ENCODE assay signal across 9 mouse cellular contexts in genomic region chr8:86933898-86934297, GRCm38 (mm10). TPM values are rescaled to one million over a fixed set of nuclear protein-coding genes. Genes with fewer than 3 reads are reported as not detected.
A peak's percentile ranks its signal among the peaks of the same experiment; 100 is the strongest.
DNase-seq lines count a peak whose midpoint lies in the region; ATAC-seq and TF ChIP-seq lines count a peak whose summit lies in the region.
"Had no signal": no experiment of that assay in that cellular context is flagged by ENCODE, and none has a peak within 500 bp of the region (broad histone marks: within the 10 kb centered on the region; RNA-seq: fewer than 3 reads in every experiment).

No protein-coding gene starts in this region.

- ATAC-seq in lung, postnatal 0 days = no peak
- ATAC-seq in monocyte, adult 5-6 weeks (replicated peaks; ENCODE audit: insufficient number of reproducible peaks, low FRiP score, low TSS enrichment, poor library complexity, severe bottlenecking) = no peak

- TF ChIP-seq POLR2A in MEL (IDR thresholded peaks at IDR 0.05; ENCODE audit: control insufficient read depth in 1 of 2, insufficient read depth in 1 of 2, low read depth in 1 of 2, low read length in 2 of 2, poor library complexity in 1 of 2) = no peak

- H3K9me3 ChIP-seq in MEL (replicated peaks; ENCODE audit: insufficient read depth, low read length) = no peaks in the 10 kb centered on the region
- no peaks in the 10 kb centered on the region for H3K9me3 ChIP-seq in embryonic facial prominence, embryonic 10.5 days
- no peaks in the 10 kb centered on the region for H3K9me3 ChIP-seq in lung, postnatal 0 days (ENCODE audit: low read length)
- H3K9me3 ChIP-seq: heart, embryonic 15.5 days had no signal

- WGBS in embryonic facial prominence, embryonic 10.5 days = 23% methylated on average over 9 of the region's 9 CpGs
- WGBS in lung, postnatal 0 days = 14% methylated on average over 9 of the region's 9 CpGs

- no peaks in the 10 kb centered on the region for H3K79me2 ChIP-seq in MEL (ENCODE audit: control insufficient read depth, insufficient read depth, low read length, poor library complexity)

- no peak for DNase-seq in MEL (ENCODE audit: low read depth, low spot score)
- DNase-seq in adrenal gland, postnatal 14 days = peak; percentile 65
- peak; percentile 69 for DNase-seq in embryonic facial prominence, embryonic 10.5 days (ENCODE audit: low spot score)
- peak; percentile 61 for DNase-seq in heart, postnatal 4 days
- DNase-seq in layer of hippocampus, adult 9-10 months (ENCODE audit: low spot score) = peak; percentile 38
- peak; percentile 53 for DNase-seq in lung, postnatal 0 days (ENCODE audit: low spot score)
- DNase-seq in right cerebral cortex, postnatal 10 days (ENCODE audit: low spot score in 2 of 2) = peak; percentile 46 to 73

- H3K4me3 ChIP-seq in MEL (ENCODE audit: control insufficient read depth in 1 of 2, insufficient read depth in 1 of 2, low read depth in 2 of 2, low read length in 2 of 2) = peak overlapping the region in 1 of 2 experiments; percentile 26; a peak in 1 of 4 replicates
- H3K4me3 ChIP-seq in embryonic facial prominence, embryonic 10.5 days = no peak overlapping the region
- H3K4me3 ChIP-seq in lung, postnatal 0 days (ENCODE audit: low read depth, low read length) = no peak overlapping the region
- H3K4me3 ChIP-seq: heart, embryonic 15.5 days had no signal

- no peaks in the 10 kb centered on the region for H3K4me1 ChIP-seq in MEL (ENCODE audit: control insufficient read depth in 1 of 2, insufficient read depth in 2 of 2, low read length in 2 of 2)
- H3K4me1 ChIP-seq in embryonic facial prominence, embryonic 10.5 days = peaks cover 12% of the 10 kb centered on the region; the same call in 1 of the 2 replicates
- H3K4me1 ChIP-seq in lung, postnatal 0 days (ENCODE audit: insufficient read depth, low read depth, low read length) = no peaks in the 10 kb centered on the region
- H3K4me1 ChIP-seq: heart, embryonic 15.5 days had no signal

- peak; percentile 25 to 51 (median 49); a peak in 5 of 6 replicates for TF ChIP-seq CTCF in MEL (IDR thresholded peaks at IDR 0.05 in 2 of 3, conservative IDR thresholded peaks at IDR 0.05 in 1 of 3; ENCODE audit: control insufficient read depth in 1 of 3, insufficient read depth in 1 of 3, low read depth in 2 of 3, low read length in 3 of 3, poor library complexity in 1 of 3, severe bottlenecking in 1 of 3)
- TF ChIP-seq CTCF in lung, postnatal 0 days (IDR thresholded peaks at IDR 0.05) = peak; percentile 74

- no peak for TF ChIP-seq EP300 in MEL (IDR thresholded peaks at IDR 0.05; ENCODE audit: low read depth in 1 of 2, low read length in 2 of 2)
- no peak for TF ChIP-seq EP300 in lung, postnatal 0 days (IDR thresholded peaks at IDR 0.05)

- no peak overlapping the region for H3K9ac ChIP-seq in MEL (ENCODE audit: control insufficient read depth, low read depth, low read length, poor library complexity, severe bottlenecking)
- no peak overlapping the region for H3K9ac ChIP-seq in lung, postnatal 0 days (replicated peaks; ENCODE audit: low read depth)
- H3K9ac ChIP-seq: heart, embryonic 15.5 days had no signal

- no peaks in the 10 kb centered on the region; a peak in 1 of 4 replicates for H3K27me3 ChIP-seq in MEL (ENCODE audit: control insufficient read depth in 1 of 2, insufficient read depth in 2 of 2, low read length in 2 of 2)
- H3K27me3 ChIP-seq in embryonic facial prominence, embryonic 10.5 days (replicated peaks; ENCODE audit: low read depth, poor library complexity, severe bottlenecking) = no peaks in the 10 kb centered on the region
- H3K27me3 ChIP-seq in lung, postnatal 0 days (replicated peaks; ENCODE audit: insufficient read depth, low read length) = no peaks in the 10 kb centered on the region
- H3K27me3 ChIP-seq: heart, embryonic 15.5 days had no signal

- H3K4me2 ChIP-seq in lung, postnatal 0 days (replicated peaks; ENCODE audit: low read depth, low read length) = 0 out of 2 replicates have a peak overlapping the region, but pooled peaks have one; percentile 17
- H3K4me2 ChIP-seq: heart, embryonic 15.5 days had no signal

- H3K36me3 ChIP-seq in MEL (ENCODE audit: control insufficient read depth in 1 of 2, insufficient read depth in 2 of 2, low read length in 2 of 2) = no peaks in the 10 kb centered on the region
- H3K36me3 ChIP-seq in embryonic facial prominence, embryonic 10.5 days (replicated peaks) = no peaks in the 10 kb centered on the region
- H3K36me3 ChIP-seq in lung, postnatal 0 days (ENCODE audit: insufficient read depth, low read length) = no peaks in the 10 kb centered on the region
- H3K36me3 ChIP-seq: heart, embryonic 15.5 days had no signal

- no peak overlapping the region for H3K27ac ChIP-seq in MEL (ENCODE audit: control insufficient read depth, low read depth, low read length)
- no peak overlapping the region for H3K27ac ChIP-seq in embryonic facial prominence, embryonic 10.5 days (replicated peaks)
- H3K27ac ChIP-seq in lung, postnatal 0 days (ENCODE audit: low read length) = no peak overlapping the region
- H3K27ac ChIP-seq: heart, embryonic 15.5 days had no signal

- TF ChIP-seq RAD21 in MEL (IDR thresholded peaks at IDR 0.05; ENCODE audit: low read depth, low read length) = peak; percentile 52

TF ChIP-seq in MEL, 35 proteins besides CTCF, POLR2A, EP300 and RAD21:
- TF ChIP-seq MEF2A (IDR thresholded peaks at IDR 0.05; ENCODE audit: extremely low read depth, insufficient replicate concordance, low read depth, low read length, poor library complexity, severe bottlenecking) = no peak
- peak; percentile 22 for TF ChIP-seq SMC3 (IDR thresholded peaks at IDR 0.05; ENCODE audit: low read depth, low read length)

RNA-seq across cellular contexts. Expression of gene N4bp1, which starts 48.8 kb away (rescaled TPM):
- total RNA-seq in MEL (2012; rRNA removed) = 13.4 and 14.0 TPM in 2 replicates
- 10 to 100 TPM in 1 of 2 experiments, not detected in 1; 24.0 TPM for polyA plus RNA-seq in MEL (2012; ENCODE audit: insufficient read depth in 1 of 2, insufficient read length in 2 of 2, low read depth in 1 of 2, low replicate concordance in 2 of 2, missing spikeins in 1 of 2)
- 30.6 and 30.7 TPM in 2 replicates for total RNA-seq in adrenal gland, postnatal 14 days (2021)
- 10.3 and 10.8 TPM in 2 replicates for polyA plus RNA-seq in embryonic facial prominence, embryonic 10.5 days (2016; fragmentation: Nextera tagmentation; extraction: Ambion mirVana)
- total RNA-seq in heart, postnatal 4 days (2021) = 10 to 100 TPM; 23.3 to 24.0 TPM
- polyA plus RNA-seq in lung, postnatal 0 days (2015; fragmentation: Nextera tagmentation; extraction: Ambion mirVana) = 5.4 and 6.4 TPM in 2 replicates
- total RNA-seq in monocyte, adult 5-6 weeks (2017) = 50.6 to 62.5 TPM (median 51.5 TPM) in 3 replicates
